Mouse (Mus musculus) MEL (cell line): ENCODE data around the gene Cd5. TPM values are rescaled to one million over a fixed set of nuclear protein-coding genes. Genes with fewer than 3 reads are reported as not detected.

Experiments
- DNase-seq: peaks from one replicate; pipeline ENCODE4 v3.0.0; 2011; ENCODE audit warnings: low read depth, low spot score
- H3K27ac ChIP-seq: 2 replicates; pipeline ENCODE4 v1.5.1; 2012; ENCODE audit warnings: low read depth, mild to moderate bottlenecking, control low read depth, low read length, moderate library complexity; ENCODE audit not compliant: control insufficient read depth
- H3K27me3 ChIP-seq, 2 experiments: fragments of 150-350 bp in 1 of 2; sonication (generic) in 1 of 2; 2 replicates each; pipeline ENCODE4 v1.6.1; 2012; ENCODE audit warnings: low read length in 2 of 2, mild to moderate bottlenecking in 2 of 2, improper control_type of control experiment in 1 of 2, moderate library complexity in 1 of 2; ENCODE audit not compliant: insufficient read depth in 2 of 2, control insufficient read depth in 1 of 2
- H3K36me3 ChIP-seq, 2 experiments: 2 replicates each; pipeline ENCODE4 v1.6.1; 2012 to 2014; ENCODE audit warnings: low read length in 2 of 2, improper control_type of control experiment in 1 of 2, inconsistent platforms in 1 of 2, mild to moderate bottlenecking in 1 of 2; ENCODE audit not compliant: insufficient read depth in 2 of 2, control insufficient read depth in 1 of 2
- H3K4me1 ChIP-seq, 2 experiments: fragments of 150-350 bp in 1 of 2; sonication (generic) in 1 of 2; 2 replicates each; pipeline ENCODE4 v1.6.1; 2012; ENCODE audit warnings: low read length in 2 of 2, improper control_type of control experiment in 1 of 2, mild to moderate bottlenecking in 1 of 2; ENCODE audit not compliant: insufficient read depth in 2 of 2, control insufficient read depth in 1 of 2
- H3K4me3 ChIP-seq, 2 experiments: fragments of 150-350 bp in 1 of 2; sonication (generic) in 1 of 2; 2 replicates each; pipeline ENCODE4 v1.5.1; 2012; ENCODE audit warnings: low read depth in 2 of 2, low read length in 2 of 2, mild to moderate bottlenecking in 2 of 2, moderate library complexity in 2 of 2, control low read depth in 1 of 2, improper control_type of control experiment in 1 of 2; ENCODE audit not compliant: control insufficient read depth in 1 of 2, insufficient read depth in 1 of 2
- H3K79me2 ChIP-seq: 2 replicates; pipeline ENCODE4 v1.6.1; 2012; ENCODE audit warnings: mild to moderate bottlenecking, low read length, moderate library complexity; ENCODE audit not compliant: control insufficient read depth, poor library complexity, insufficient read depth
- H3K9ac ChIP-seq: 2 replicates; pipeline ENCODE4 v1.6.1; 2012; ENCODE audit warnings: low read depth, mild to moderate bottlenecking, control low read depth, low read length, moderate library complexity; ENCODE audit not compliant: control insufficient read depth, poor library complexity, severe bottlenecking
- H3K9me3 ChIP-seq: fragments of 150-350 bp; sonication (generic); replicated peaks from 2 replicates; pipeline ENCODE4 v1.6.1; 2012; ENCODE audit warnings: mild to moderate bottlenecking, low read length, improper control_type of control experiment, moderate library complexity; ENCODE audit not compliant: insufficient read depth
- BHLHE40 ChIP-seq: IDR thresholded peaks from 2 replicates; pipeline ENCODE4 v1.6.1; 2012; ENCODE audit warnings: low read depth, mild to moderate bottlenecking, inconsistent platforms, low read length, improper control_type of control experiment, borderline replicate concordance
- CHD2 ChIP-seq: IDR thresholded peaks from 2 replicates; pipeline ENCODE4 v1.6.1; 2011; ENCODE audit warnings: low read length, improper control_type of control experiment
- CTCF ChIP-seq, 3 experiments: IDR thresholded peaks in 2 of 3; conservative IDR thresholded peaks in 1 of 3; 2 replicates each; pipeline ENCODE4 v1.5.1; 2011 to 2012; ENCODE audit warnings: low read length in 3 of 3, low read depth in 2 of 3, mild to moderate bottlenecking in 2 of 3, improper control_type of control experiment in 1 of 3, inconsistent platforms in 1 of 3, mixed read lengths in 1 of 3, moderate library complexity in 1 of 3; ENCODE audit not compliant: control insufficient read depth in 1 of 3, insufficient read depth in 1 of 3, poor library complexity in 1 of 3, severe bottlenecking in 1 of 3
- E2F4 ChIP-seq: IDR thresholded peaks from 2 replicates; pipeline ENCODE4 v1.6.1; 2011; ENCODE audit warnings: low read depth, low read length, improper control_type of control experiment, borderline replicate concordance
- ELF1 ChIP-seq: IDR thresholded peaks from 2 replicates; pipeline ENCODE4 v1.6.1; 2014; ENCODE audit warnings: low read depth, mild to moderate bottlenecking, inconsistent platforms, low read length, improper control_type of control experiment, moderate library complexity
- ETS1 ChIP-seq: IDR thresholded peaks from 2 replicates; pipeline ENCODE4 v1.6.1; 2012; ENCODE audit warnings: low read depth, mild to moderate bottlenecking, inconsistent platforms, low read length, improper control_type of control experiment, moderate library complexity
- GABPA ChIP-seq: IDR thresholded peaks from 2 replicates; pipeline ENCODE4 v1.6.1; 2012; ENCODE audit warnings: low read depth, mild to moderate bottlenecking, inconsistent platforms, low read length, improper control_type of control experiment, moderate library complexity
- GATA1 ChIP-seq: IDR thresholded peaks from 2 replicates; pipeline ENCODE4 v1.6.1; 2011; ENCODE audit warnings: low read depth, low read length, improper control_type of control experiment
- KAT2A ChIP-seq: conservative IDR thresholded peaks from 2 replicates; pipeline ENCODE4 v1.6.1; 2012; ENCODE audit warnings: low read depth, low read length, improper control_type of control experiment, inconsistent platforms
- MAZ ChIP-seq: IDR thresholded peaks from 2 replicates; pipeline ENCODE4 v1.6.1; 2012; ENCODE audit warnings: low read depth, mild to moderate bottlenecking, inconsistent platforms, low read length, improper control_type of control experiment
- MEF2A ChIP-seq: IDR thresholded peaks from 2 replicates; pipeline ENCODE4 v1.6.1; 2014; ENCODE audit warnings: low read depth, mild to moderate bottlenecking, inconsistent platforms, low read length, improper control_type of control experiment; ENCODE audit not compliant: poor library complexity, insufficient replicate concordance, severe bottlenecking; ENCODE audit errors: extremely low read depth
- MXI1 ChIP-seq: IDR thresholded peaks from 2 replicates; pipeline ENCODE4 v1.6.1; 2011; ENCODE audit warnings: mild to moderate bottlenecking, low read depth, low read length, improper control_type of control experiment
- MYC ChIP-seq: IDR thresholded peaks from 2 replicates; pipeline ENCODE4 v1.6.1; 2011; ENCODE audit warnings: low read depth, mild to moderate bottlenecking, low read length, improper control_type of control experiment, moderate library complexity
- NELFE ChIP-seq: IDR thresholded peaks from 2 replicates; pipeline ENCODE4 v1.6.1; 2011; ENCODE audit warnings: low read depth, low read length, improper control_type of control experiment
- NRF1 ChIP-seq: IDR thresholded peaks from 2 replicates; pipeline ENCODE4 v1.6.1; 2014; ENCODE audit warnings: low read depth, mild to moderate bottlenecking, inconsistent platforms, low read length, improper control_type of control experiment, moderate library complexity; ENCODE audit not compliant: poor library complexity, insufficient read depth, severe bottlenecking
- POLR2A ChIP-seq, 2 experiments: IDR thresholded peaks; 2 replicates each; pipeline ENCODE4 v1.6.1; 2011 to 2012; ENCODE audit warnings: low read length in 2 of 2, mild to moderate bottlenecking in 2 of 2, control low read depth in 1 of 2, improper control_type of control experiment in 1 of 2, low read depth in 1 of 2, moderate library complexity in 1 of 2; ENCODE audit not compliant: control insufficient read depth in 1 of 2, insufficient read depth in 1 of 2, poor library complexity in 1 of 2
- POLR2AphosphoS2 ChIP-seq: IDR thresholded peaks from 2 replicates; pipeline ENCODE4 v1.6.1; 2011; ENCODE audit warnings: low read length, improper control_type of control experiment
- POLR2AphosphoS5 ChIP-seq: IDR thresholded peaks from 2 replicates; pipeline ENCODE4 v1.6.1; 2012; ENCODE audit warnings: low read depth, borderline replicate concordance, mild to moderate bottlenecking, inconsistent platforms, low read length, moderate library complexity, mixed read lengths
- RCOR1 ChIP-seq: IDR thresholded peaks from 2 replicates; pipeline ENCODE4 v1.6.1; 2012; ENCODE audit warnings: low read depth, mild to moderate bottlenecking, inconsistent platforms, low read length, improper control_type of control experiment
- SIN3A ChIP-seq: IDR thresholded peaks from 2 replicates; pipeline ENCODE4 v1.6.1; 2012; ENCODE audit warnings: low read length, improper control_type of control experiment, inconsistent platforms
- TBP ChIP-seq: IDR thresholded peaks from 2 replicates; pipeline ENCODE4 v1.8.0; 2011; ENCODE audit warnings: low read depth, low read length, improper control_type of control experiment
- TCF12 ChIP-seq: IDR thresholded peaks from 2 replicates; pipeline ENCODE4 v1.6.1; 2014; ENCODE audit warnings: low read depth, mild to moderate bottlenecking, inconsistent platforms, low read length, improper control_type of control experiment, moderate library complexity
- UBTF ChIP-seq: IDR thresholded peaks from 2 replicates; pipeline ENCODE4 v1.6.1; 2012; ENCODE audit warnings: low read depth, mild to moderate bottlenecking, inconsistent platforms, low read length, improper control_type of control experiment, moderate library complexity, borderline replicate concordance; ENCODE audit not compliant: insufficient read depth
- USF1 ChIP-seq: IDR thresholded peaks from 2 replicates; pipeline ENCODE4 v1.6.1; 2014; ENCODE audit warnings: low read depth, mild to moderate bottlenecking, inconsistent platforms, low read length, improper control_type of control experiment, moderate library complexity
- USF2 ChIP-seq, 2 experiments: IDR thresholded peaks; 2 replicates each; pipeline ENCODE4 v1.6.1; 2011 to 2012; ENCODE audit warnings: improper control_type of control experiment in 2 of 2, low read length in 2 of 2, borderline replicate concordance in 1 of 2, inconsistent platforms in 1 of 2, low read depth in 1 of 2, mild to moderate bottlenecking in 1 of 2; ENCODE audit not compliant: insufficient read depth in 1 of 2
- ZC3H11A ChIP-seq: IDR thresholded peaks from 2 replicates; pipeline ENCODE4 v1.6.1; 2012; ENCODE audit warnings: low read depth, mild to moderate bottlenecking, inconsistent platforms, low read length, improper control_type of control experiment
- ZKSCAN1 ChIP-seq: IDR thresholded peaks from 2 replicates; pipeline ENCODE4 v1.6.1; 2012; ENCODE audit warnings: low read depth, mild to moderate bottlenecking, inconsistent platforms, low read length, improper control_type of control experiment, moderate library complexity
- ZMIZ1 ChIP-seq: IDR thresholded peaks from 2 replicates; pipeline ENCODE4 v1.6.1; 2012; ENCODE audit warnings: low read depth, mild to moderate bottlenecking, inconsistent platforms, low read length, improper control_type of control experiment, moderate library complexity
- polyA plus RNA-seq, 2 experiments: library from polyadenylated mRNA; stranded (reverse) in 1 of 2; unstranded in 1 of 2; fragments of >175 nt in 1 of 2; fragments of >200 nt in 1 of 2; gene quantifications; 2 replicates each; pipeline versions ENCODE4 v1.2.1 to v1.2.4; 2012; ENCODE audit warnings: low replicate concordance in 2 of 2, low read depth in 1 of 2; ENCODE audit not compliant: insufficient read length in 2 of 2, insufficient read depth in 1 of 2, missing spikeins in 1 of 2
- total RNA-seq: library from RNA; depleted of rRNA; stranded (reverse); fragments of 300-350 nt; gene quantifications from 2 replicates; pipeline ENCODE4 v1.2.3, GENCODE M21; 2012

The Cd5 gene
- total and polyA plus RNA-seq, 3 experiments = not detected

DNA sequence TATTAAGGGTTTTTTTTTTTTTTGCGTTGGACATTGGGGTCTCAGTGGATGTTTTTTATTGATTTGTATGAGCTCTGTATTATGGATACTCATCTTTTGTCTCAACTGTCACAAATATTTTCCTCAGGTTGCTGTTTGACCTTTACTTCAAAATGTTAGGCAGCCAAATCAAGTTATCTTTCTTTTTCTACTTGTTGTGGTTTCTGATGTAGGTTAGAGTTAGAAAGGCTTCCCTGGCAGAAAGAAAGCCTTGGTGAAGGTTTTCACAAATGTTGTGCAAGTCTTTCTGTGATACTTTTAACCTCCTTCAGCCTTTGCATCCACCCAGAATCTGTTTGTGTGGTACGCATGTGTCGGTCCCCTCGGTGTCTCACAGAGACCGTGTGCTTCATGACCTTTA is 13.8 kb upstream of the Cd5 start:
- TF ChIP-seq GATA1 (no peak), ELF1 (no peak), MXI1 (no peak), GABPA (no peak), NRF1 (no peak), KAT2A (no peak), POLR2AphosphoS5 (no peak), USF1 (no peak), UBTF (no peak), E2F4 (no peak), CHD2 (no peak), MEF2A (no peak), POLR2AphosphoS2 (no peak), NELFE (no peak), MAZ (no peak), BHLHE40 (no peak), TCF12 (no peak), SIN3A (no peak), POLR2A (IDR thresholded peaks at IDR 0.05; ENCODE audit: control insufficient read depth in 1 of 2, insufficient read depth in 1 of 2, low read depth in 1 of 2, low read length in 2 of 2, poor library complexity in 1 of 2) (no peak), ETS1 (no peak)
- DNase-seq = no peak
- Histone ChIP-seq H3K4me3 (no peak overlapping the region), H3K27ac (no peak overlapping the region), H3K9ac (no peak overlapping the region), H3K27me3 (peaks cover 0 to 1% of the 10 kb centered on the region in 2 experiments), H3K36me3 (no peaks in the 10 kb centered on the region), H3K9me3 (no peaks in the 10 kb centered on the region), H3K4me1 (no peaks in the 10 kb centered on the region), H3K79me2 (no peaks in the 10 kb centered on the region)

DNA sequence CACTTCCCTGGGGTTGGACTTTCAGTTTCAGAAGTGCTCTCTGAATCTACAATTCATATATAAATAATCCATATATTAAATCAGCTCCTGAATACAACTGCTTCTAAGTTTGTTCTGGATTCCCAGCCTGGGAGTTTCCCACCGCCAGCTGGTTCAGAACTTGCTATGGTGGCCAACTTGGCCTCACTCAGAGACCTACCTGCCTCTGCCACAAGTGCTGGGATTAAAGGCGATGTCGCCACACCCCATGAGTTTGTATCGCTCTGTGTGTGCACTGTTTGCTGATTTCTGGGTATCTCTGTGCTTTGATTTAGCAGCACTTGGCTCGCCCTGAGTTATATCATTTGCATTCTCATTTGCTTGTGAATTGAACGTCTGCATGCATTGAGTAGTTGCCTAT is 13.3 kb upstream of the Cd5 start:
- H3K79me2 ChIP-seq = no peaks in the 10 kb centered on the region

More for the DNA sequence above, 13.3 kb upstream of the Cd5 start:
- no peaks in the 10 kb centered on the region for H3K36me3 ChIP-seq
- H3K4me1 ChIP-seq = no peaks in the 10 kb centered on the region
- no peak overlapping the region for H3K4me3 ChIP-seq
- peaks cover 2 to 3% of the 10 kb centered on the region in 2 experiments for H3K27me3 ChIP-seq
- no peak for DNase-seq
- no peak overlapping the region for H3K27ac ChIP-seq
- H3K9ac ChIP-seq = no peak overlapping the region
- TF ChIP-seq RCOR1 (no peak), USF1 (no peak), MYC (no peak), CHD2 (no peak), ETS1 (no peak), ZKSCAN1 (no peak), CTCF (IDR thresholded peaks at IDR 0.05 in 2 of 3, conservative IDR thresholded peaks at IDR 0.05 in 1 of 3; ENCODE audit: control insufficient read depth in 1 of 3, insufficient read depth in 1 of 3, low read depth in 2 of 3, low read length in 3 of 3, poor library complexity in 1 of 3, severe bottlenecking in 1 of 3) (no peak), TBP (no peak), ZC3H11A (no peak), ZMIZ1 (no peak), USF2 (IDR thresholded peaks at IDR 0.05; ENCODE audit: borderline replicate concordance in 1 of 2, insufficient read depth in 1 of 2, low read depth in 1 of 2, low read length in 2 of 2) (no peak), SIN3A (no peak), ELF1 (no peak), MEF2A (no peak)
- no peaks in the 10 kb centered on the region for H3K9me3 ChIP-seq
